Mouse (Mus musculus) heart, adult 2 months (tissue): ENCODE measurements around the gene Lrrc4.

Source experiments
- CTCF ChIP-seq: fragments of 200-600 bp; IDR thresholded peaks from 2 replicates; pipeline ENCODE4 v1.8.1; 2022; ENCODE audit warnings: antibody characterized with exemption, mild to moderate bottlenecking, moderate library complexity
- POLR2A ChIP-seq: fragments of 200-500 bp; IDR thresholded peaks from 2 replicates; pipeline ENCODE4 v1.6.1; 2011; ENCODE audit warnings: mild to moderate bottlenecking, low read depth, low read length, control low read depth; ENCODE audit not compliant: insufficient read depth

DNA sequence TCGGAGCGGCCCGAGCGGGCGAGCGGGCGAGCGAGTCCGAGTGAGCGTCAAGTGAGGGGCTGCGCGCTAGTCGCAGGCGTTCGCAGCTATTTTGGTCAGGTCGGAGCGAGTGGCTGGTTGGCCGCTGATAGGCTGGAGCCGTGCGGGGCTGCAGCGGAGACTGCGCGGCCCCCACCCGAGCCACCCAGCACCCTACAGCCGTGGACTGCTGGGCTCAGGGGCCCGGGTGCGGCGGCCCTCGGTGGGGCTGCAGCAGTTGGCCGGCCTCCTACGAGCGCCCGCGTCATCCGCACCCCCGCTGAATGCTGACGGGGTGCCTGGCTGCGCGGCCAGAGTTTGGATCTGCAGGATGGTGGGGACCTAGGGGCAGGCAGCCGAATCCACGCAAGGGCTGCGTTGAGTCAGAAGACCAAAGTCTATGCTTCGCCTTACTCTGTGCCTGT, 1.9 kb upstream of the Lrrc4 start:
- TF ChIP-seq CTCF (no peak), POLR2A (no peak)
